Mouse (Mus musculus) common myeloid progenitor, adult 5-6 weeks (primary cell): ENCODE measurements around the gene Hic2. TPM values are rescaled to one million over a fixed set of nuclear protein-coding genes. Genes with fewer than 3 reads are reported as not detected.

Source experiments
- ATAC-seq: replicated peaks from 2 replicates; pipeline ENCODE4 v1.8.0; 2016; ENCODE audit warnings: low read depth, mild to moderate bottlenecking, moderate TSS enrichment, inconsistent platforms; ENCODE audit not compliant: poor library complexity, severe bottlenecking
- total RNA-seq: library from RNA; stranded (forward); fragments of 200-1000, 187-1606 nt; gene quantifications from 2 replicates; pipeline ENCODE4 v1.2.3, GENCODE M21; 2017

Gene Hic2
- total RNA-seq, 1 experiment from 2014 or later: 1.5 TPM

DNA sequence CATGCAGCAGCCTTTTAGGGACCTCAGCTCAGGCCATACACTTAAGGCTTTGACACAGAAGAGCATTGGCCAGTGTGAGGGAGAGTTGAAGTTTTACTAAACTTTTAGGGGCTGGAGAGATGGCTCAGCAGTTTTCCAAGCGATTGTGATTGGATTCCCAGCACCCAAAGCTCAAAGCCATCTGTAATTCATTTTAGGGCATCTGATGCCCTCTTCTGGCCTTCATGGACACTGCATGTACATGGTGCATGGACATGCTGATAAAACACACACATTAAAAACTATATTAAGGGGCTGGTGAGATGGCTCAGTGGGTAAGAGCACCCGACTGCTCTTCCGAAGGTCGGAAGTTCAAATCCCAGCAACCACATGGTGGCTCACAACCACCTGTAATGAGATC, 37.8 kb downstream of the Hic2 start:
- peak; percentile 27; the same call in 1 of the 2 replicates for ATAC-seq

DNA sequence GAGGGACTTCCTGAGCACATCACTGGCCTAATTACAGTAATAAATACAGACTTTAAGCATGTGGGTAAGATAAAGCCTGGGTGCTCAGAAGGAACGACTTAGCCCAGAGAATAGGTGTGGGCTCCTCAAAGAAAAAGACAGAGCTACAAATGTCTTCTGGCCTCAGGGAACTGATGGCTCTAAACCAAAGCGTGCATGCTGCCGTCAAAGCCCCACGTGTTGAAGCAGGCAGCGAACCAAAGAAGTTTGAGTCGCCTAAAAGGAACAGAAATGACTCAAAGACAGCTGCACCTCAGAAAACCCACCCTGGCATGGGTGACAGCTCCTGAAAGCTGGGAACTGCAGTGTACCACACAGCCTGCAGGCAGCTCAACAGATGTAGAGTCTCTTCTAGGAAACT, 38.5 kb downstream of the Hic2 start:
- no peak for ATAC-seq

DNA sequence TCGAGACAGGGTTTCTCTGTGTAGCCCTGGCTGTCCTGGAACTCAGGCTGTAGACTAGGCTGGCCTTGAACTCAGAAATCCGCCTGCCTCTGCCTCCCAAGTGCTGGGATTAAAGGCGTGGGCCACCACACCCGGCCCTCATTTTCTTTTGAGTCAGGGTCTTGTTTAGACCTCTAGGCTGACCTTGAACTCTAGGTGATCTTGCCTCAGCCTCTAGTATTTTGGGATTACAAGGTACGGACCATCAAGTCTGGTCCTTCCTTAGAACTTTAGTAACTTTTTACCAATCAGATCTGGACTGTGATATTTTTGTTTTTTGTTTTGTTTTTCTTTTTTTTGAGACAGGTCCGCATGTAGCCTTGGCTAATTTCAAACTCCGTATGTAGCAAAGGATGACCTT, 42.3 kb downstream of the Hic2 start, which contains the start of gene Tmem191c:
Gene Tmem191c, plus strand, starts transcription at position 357 of the 400 bp plus-strand sequence.
- ATAC-seq: no peak

GRCm38 (mm10) chr16:17276164-17277151, 43.1 kb downstream of the Hic2 start:
- peak; percentile 90 for ATAC-seq

GRCm38 (mm10) chr16:17277342-17278211, 44.2 kb downstream of the Hic2 start:
- ATAC-seq: peak; percentile 62

GRCm38 (mm10) chr16:17280471-17280870, 47.1 kb downstream of the Hic2 start:
- ATAC-seq: no peak

GRCm38 (mm10) chr16:17283151-17283550, 49.8 kb downstream of the Hic2 start:
- no peak for ATAC-seq

GRCm38 (mm10) chr16:17287103-17287502, 53.7 kb downstream of the Hic2 start:
- no peak for ATAC-seq

GRCm38 (mm10) chr16:17291016-17291415, 57.6 kb downstream of the Hic2 start:
- no peak for ATAC-seq

DNA sequence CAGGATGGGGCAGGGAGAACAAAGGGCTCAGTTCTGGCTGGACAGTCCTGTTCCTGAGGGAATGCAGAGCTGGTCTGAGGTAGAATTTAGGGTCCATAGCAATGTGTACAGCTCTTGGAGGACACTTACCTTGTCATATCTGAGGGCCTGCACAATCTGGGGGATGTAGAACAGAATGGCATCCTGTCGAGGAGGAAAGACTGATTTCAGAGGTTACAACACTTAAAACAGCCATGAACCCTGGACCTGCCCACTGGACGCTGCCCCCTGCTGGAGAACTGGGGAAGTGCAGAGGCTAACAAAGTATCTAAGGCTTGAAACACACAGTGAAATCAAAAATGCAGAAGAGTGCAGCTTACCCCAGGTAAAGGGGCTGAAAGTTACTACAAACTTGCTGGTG, 59.4 kb downstream of the Hic2 start:
- ATAC-seq: peak; percentile 89

DNA sequence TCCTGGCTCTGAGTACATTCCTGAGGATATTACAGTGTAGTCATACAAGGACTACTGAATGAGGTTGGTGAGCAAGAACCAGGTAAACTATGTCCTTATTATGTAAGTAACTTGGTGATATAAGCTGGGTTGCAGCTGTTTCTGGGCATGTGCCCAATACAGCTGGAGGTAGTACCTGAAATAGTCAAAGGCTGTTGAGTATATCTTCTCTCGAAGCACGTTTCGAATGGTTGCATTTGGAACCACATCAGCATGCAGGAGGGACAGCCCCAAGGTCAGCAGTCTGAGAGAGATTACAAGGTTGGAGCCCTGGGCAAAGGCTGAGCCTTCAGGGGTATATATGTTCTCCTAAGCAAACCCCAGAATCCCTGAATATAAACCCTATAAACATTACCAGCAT, 67.4 kb downstream of the Hic2 start:
- ATAC-seq: no peak

DNA sequence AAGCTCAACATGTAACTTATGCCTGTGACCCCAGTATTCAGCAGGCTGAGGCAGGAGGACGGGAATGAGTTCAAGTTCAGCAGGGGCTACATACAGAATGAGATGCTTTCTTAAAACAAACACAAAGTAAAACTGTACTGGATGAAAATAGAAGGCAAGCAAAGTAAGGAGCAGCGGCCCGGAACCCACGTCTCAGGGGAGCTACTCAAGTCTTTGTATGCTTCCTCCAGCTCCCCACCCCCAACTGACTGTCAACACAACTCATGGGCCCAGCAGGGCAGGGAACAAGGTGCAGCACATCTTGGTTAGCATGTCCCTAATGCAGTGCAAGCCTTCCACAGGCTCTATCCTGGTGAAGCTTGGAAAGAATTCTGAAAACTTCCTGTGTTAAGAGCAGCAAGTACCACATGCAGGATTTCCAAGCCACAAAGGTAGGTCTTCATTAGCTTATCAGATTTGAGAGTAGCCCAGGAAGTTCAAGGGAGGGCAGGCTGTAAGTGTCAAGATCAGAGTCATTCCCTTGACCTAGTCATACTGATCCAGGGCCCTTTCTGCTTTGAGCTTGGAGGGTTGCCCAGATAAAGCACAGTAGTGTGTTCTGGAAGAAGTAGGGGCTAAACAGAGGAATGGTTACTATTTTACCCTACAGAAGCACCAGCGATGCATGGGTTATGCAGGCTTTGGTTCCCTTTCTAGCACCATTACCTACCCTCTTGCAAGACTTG, 70.3 kb downstream of the Hic2 start:
- no peak for ATAC-seq

DNA sequence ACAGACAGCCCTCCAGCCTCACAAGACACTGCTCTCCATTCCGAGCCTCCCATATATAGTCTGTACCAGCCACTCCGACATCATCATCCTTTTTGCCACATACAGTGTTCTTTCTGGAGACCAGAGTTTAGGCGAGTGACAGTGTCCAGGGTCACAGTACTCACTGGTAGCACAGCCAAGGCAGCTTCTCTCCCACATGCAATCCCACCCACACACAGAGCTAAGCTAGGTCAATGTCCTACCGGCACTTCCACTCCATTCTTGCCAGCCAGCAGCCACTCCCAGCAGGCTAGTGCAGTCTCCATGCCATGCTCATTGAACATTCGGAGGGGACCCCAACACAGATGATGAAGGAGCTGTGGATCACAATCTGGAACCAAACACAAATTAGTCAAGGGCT, 74.1 kb downstream of the Hic2 start:
- ATAC-seq: no peak

GRCm38 (mm10) chr16:17309036-17309435, 75.7 kb downstream of the Hic2 start:
- no peak for ATAC-seq

- no peak for ATAC-seq
Measured at GRCm38 (mm10) chr16:17312531-17312930, 79.2 kb downstream of the Hic2 start.

Other genes starting within 250 kb of the Hic2 start
- 8.5 and 9.2 TPM in 2 replicates for gene Ypel1, start 163.9 kb upstream of the Hic2 start, total RNA-seq
- gene Ppil2, start 122.3 kb upstream of the Hic2 start, total RNA-seq: 76.0 and 90.0 TPM in 2 replicates
- 18.6 and 19.7 TPM in 2 replicates for gene 2610318N02Rik, start 108.4 kb upstream of the Hic2 start, total RNA-seq
- 47.0 and 52.7 TPM in 2 replicates for gene Sdf2l1, start 101.2 kb upstream of the Hic2 start, total RNA-seq
- 14.3 and 25.8 TPM in 2 replicates for gene Ydjc, start 89.0 kb upstream of the Hic2 start, total RNA-seq
- 1.6 and 4.5 TPM in 2 replicates for gene Ccdc116, start 86.3 kb upstream of the Hic2 start, total RNA-seq
- 135 and 163 TPM in 2 replicates for gene Ube2l3, start 30.9 kb upstream of the Hic2 start, total RNA-seq
- gene Rimbp3, start 25.0 kb upstream of the Hic2 start, total RNA-seq: 0.18 and 0.29 TPM in 2 replicates
- gene Tmem191c, start 42.5 kb downstream of the Hic2 start, total RNA-seq: 4.1 and 10.6 TPM in 2 replicates
- 0.09 TPM in 1 of 2 replicates, not detected in the other for gene Serpind1, start 97.8 kb downstream of the Hic2 start, total RNA-seq
- gene Snap29, start 172.4 kb downstream of the Hic2 start, total RNA-seq: 14.9 and 19.2 TPM in 2 replicates
- 36.2 and 58.9 TPM in 2 replicates for gene Pi4ka, start 172.7 kb downstream of the Hic2 start, total RNA-seq
- gene Crkl, start 218.4 kb downstream of the Hic2 start, total RNA-seq: 29.0 and 29.2 TPM in 2 replicates